Mouse (Mus musculus): ENCODE data around the gene Cyp2u1. TPM values are rescaled to one million over a fixed set of nuclear protein-coding genes. Genes with fewer than 3 reads are reported as not detected.

Gene Cyp2u1
- total and polyA plus RNA-seq, 2 experiments from 2014 or later: 14.5 to 24.5 TPM

GRCm38 (mm10) chr3:131326637-131327036, 23.6 kb upstream of the Cyp2u1 start:
- Histone ChIP-seq H3K4me2 (ENCODE audit: low read depth, low read length) (no peak overlapping the region), H3K9me3 (ENCODE audit: low read length) (no peaks in the 10 kb centered on the region), H3K4me3 (ENCODE audit: low read length) (no peak overlapping the region), H3K9ac (replicated peaks; ENCODE audit: low read length) (no peak overlapping the region), H3K27me3 (ENCODE audit: insufficient read depth, low read length) (no peaks in the 10 kb centered on the region), H3K27ac (no peak overlapping the region), H3K4me1 (ENCODE audit: insufficient read depth, low read length) (no peaks in the 10 kb centered on the region), H3K36me3 (ENCODE audit: insufficient read depth, low read length) (no peaks in the 10 kb centered on the region)
- ATAC-seq: no peak
- no peak for DNase-seq (ENCODE audit: low spot score)
- 81% methylated on average over 4 of the region's 4 CpGs for WGBS
- no peak for TF ChIP-seq CTCF (IDR thresholded peaks at IDR 0.05; ENCODE audit: low read depth)

- 0 out of 2 replicates have a peak, but pooled peaks cover 2% of the 10 kb centered on the region for H3K4me1 ChIP-seq (ENCODE audit: insufficient read depth, low read length)
- H3K4me3 ChIP-seq (ENCODE audit: low read length): no peak overlapping the region
- ATAC-seq: no peak
- no peaks in the 10 kb centered on the region for H3K27me3 ChIP-seq (ENCODE audit: insufficient read depth, low read length)
- H3K9ac ChIP-seq (replicated peaks; ENCODE audit: low read length): no peak overlapping the region
- H3K27ac ChIP-seq: no peak overlapping the region
- WGBS: 67% methylated on average over 14 of the region's 14 CpGs
- H3K4me2 ChIP-seq (ENCODE audit: low read depth, low read length): no peak overlapping the region
- H3K9me3 ChIP-seq (ENCODE audit: low read length): no peaks in the 10 kb centered on the region
- no peak for TF ChIP-seq CTCF (IDR thresholded peaks at IDR 0.05; ENCODE audit: low read depth)
- no peaks in the 10 kb centered on the region for H3K36me3 ChIP-seq (ENCODE audit: insufficient read depth, low read length)
- no peak for DNase-seq (ENCODE audit: low spot score)
Measured at GRCm38 (mm10) chr3:131322081-131322815, 19.2 kb upstream of the Cyp2u1 start.

- peak; percentile 63; the same call in 1 of the 2 replicates for ATAC-seq
- Histone ChIP-seq H3K27ac (no peak overlapping the region), H3K4me1 (ENCODE audit: insufficient read depth, low read length) (0 out of 2 replicates have a peak, but pooled peaks cover 2% of the 10 kb centered on the region), H3K9me3 (ENCODE audit: low read length) (no peaks in the 10 kb centered on the region), H3K4me3 (ENCODE audit: low read length) (no peak overlapping the region), H3K36me3 (ENCODE audit: insufficient read depth, low read length) (no peaks in the 10 kb centered on the region), H3K4me2 (ENCODE audit: low read depth, low read length) (no peak overlapping the region), H3K9ac (replicated peaks; ENCODE audit: low read length) (no peak overlapping the region), H3K27me3 (ENCODE audit: insufficient read depth, low read length) (no peaks in the 10 kb centered on the region)
- DNase-seq (ENCODE audit: low spot score): peak; percentile 91
- 5% methylated on average over 3 of the region's 3 CpGs for WGBS
- peak; percentile 91 for TF ChIP-seq CTCF (IDR thresholded peaks at IDR 0.05; ENCODE audit: low read depth)
Measured at GRCm38 (mm10) chr3:131320184-131320583, 17.2 kb upstream of the Cyp2u1 start.

GRCm38 (mm10) chr3:131318211-131318610, 15.2 kb upstream of the Cyp2u1 start:
- TF ChIP-seq CTCF (IDR thresholded peaks at IDR 0.05; ENCODE audit: low read depth): no peak
- no peak overlapping the region for H3K4me2 ChIP-seq (ENCODE audit: low read depth, low read length)
- no peak for DNase-seq (ENCODE audit: low spot score)
- no peak overlapping the region for H3K9ac ChIP-seq (replicated peaks; ENCODE audit: low read length)
- H3K4me1 ChIP-seq (ENCODE audit: insufficient read depth, low read length): 0 out of 2 replicates have a peak, but pooled peaks cover 2% of the 10 kb centered on the region
- H3K36me3 ChIP-seq (ENCODE audit: insufficient read depth, low read length): no peaks in the 10 kb centered on the region
- ATAC-seq: no peak
- no peaks in the 10 kb centered on the region for H3K27me3 ChIP-seq (ENCODE audit: insufficient read depth, low read length)
- H3K4me3 ChIP-seq (ENCODE audit: low read length): no peak overlapping the region
- WGBS: 62% methylated on average over 2 of the region's 2 CpGs
- no peak overlapping the region for H3K27ac ChIP-seq
- H3K9me3 ChIP-seq (ENCODE audit: low read length): no peaks in the 10 kb centered on the region

- no peak for TF ChIP-seq CTCF (IDR thresholded peaks at IDR 0.05; ENCODE audit: low read depth)
- Histone ChIP-seq H3K4me2 (ENCODE audit: low read depth, low read length) (no peak overlapping the region), H3K27me3 (ENCODE audit: insufficient read depth, low read length) (no peaks in the 10 kb centered on the region), H3K36me3 (ENCODE audit: insufficient read depth, low read length) (no peaks in the 10 kb centered on the region), H3K9me3 (ENCODE audit: low read length) (no peaks in the 10 kb centered on the region), H3K4me3 (ENCODE audit: low read length) (no peak overlapping the region), H3K4me1 (ENCODE audit: insufficient read depth, low read length) (0 out of 2 replicates have a peak, but pooled peaks cover 2% of the 10 kb centered on the region), H3K27ac (no peak overlapping the region), H3K9ac (replicated peaks; ENCODE audit: low read length) (no peak overlapping the region)
- ATAC-seq (no peak), DNase-seq (ENCODE audit: low spot score) (no peak)
- WGBS: 87% methylated on average over 1 of the region's 1 CpGs
Measured at GRCm38 (mm10) chr3:131317126-131317525, 14.1 kb upstream of the Cyp2u1 start.

- Histone ChIP-seq H3K9me3 (ENCODE audit: low read length) (no peaks in the 10 kb centered on the region), H3K9ac (replicated peaks; ENCODE audit: low read length) (no peak overlapping the region), H3K27me3 (ENCODE audit: insufficient read depth, low read length) (no peaks in the 10 kb centered on the region), H3K27ac (no peak overlapping the region), H3K36me3 (ENCODE audit: insufficient read depth, low read length) (no peaks in the 10 kb centered on the region), H3K4me2 (ENCODE audit: low read depth, low read length) (no peak overlapping the region), H3K4me3 (ENCODE audit: low read length) (no peak overlapping the region), H3K4me1 (ENCODE audit: insufficient read depth, low read length) (0 out of 2 replicates have a peak, but pooled peaks cover 2% of the 10 kb centered on the region)
- WGBS: 50% methylated on average over 4 of the region's 4 CpGs
- DNase-seq (ENCODE audit: low spot score) (no peak), ATAC-seq (0 out of 2 replicates have a peak, but pooled peaks have one; percentile 24)
- TF ChIP-seq CTCF (IDR thresholded peaks at IDR 0.05; ENCODE audit: low read depth): no peak
Measured at GRCm38 (mm10) chr3:131315957-131316510, 13.0 kb upstream of the Cyp2u1 start.

- H3K27me3 ChIP-seq (ENCODE audit: insufficient read depth, low read length): no peaks in the 10 kb centered on the region
- no peak for DNase-seq (ENCODE audit: low spot score)
- no peak for ATAC-seq
- 94% methylated on average over 9 of the region's 9 CpGs for WGBS
- no peaks in the 10 kb centered on the region for H3K36me3 ChIP-seq (ENCODE audit: insufficient read depth, low read length)
- no peak overlapping the region for H3K4me2 ChIP-seq (ENCODE audit: low read depth, low read length)
- no peaks in the 10 kb centered on the region for H3K4me1 ChIP-seq (ENCODE audit: insufficient read depth, low read length)
- H3K9me3 ChIP-seq (ENCODE audit: low read length): no peaks in the 10 kb centered on the region
- H3K4me3 ChIP-seq (ENCODE audit: low read length): no peak overlapping the region
- no peak overlapping the region for H3K9ac ChIP-seq (replicated peaks; ENCODE audit: low read length)
- no peak overlapping the region for H3K27ac ChIP-seq
- TF ChIP-seq CTCF (IDR thresholded peaks at IDR 0.05; ENCODE audit: low read depth): no peak
Measured at GRCm38 (mm10) chr3:131312340-131312739, 9.3 kb upstream of the Cyp2u1 start.
